In the genomic region with DNA sequence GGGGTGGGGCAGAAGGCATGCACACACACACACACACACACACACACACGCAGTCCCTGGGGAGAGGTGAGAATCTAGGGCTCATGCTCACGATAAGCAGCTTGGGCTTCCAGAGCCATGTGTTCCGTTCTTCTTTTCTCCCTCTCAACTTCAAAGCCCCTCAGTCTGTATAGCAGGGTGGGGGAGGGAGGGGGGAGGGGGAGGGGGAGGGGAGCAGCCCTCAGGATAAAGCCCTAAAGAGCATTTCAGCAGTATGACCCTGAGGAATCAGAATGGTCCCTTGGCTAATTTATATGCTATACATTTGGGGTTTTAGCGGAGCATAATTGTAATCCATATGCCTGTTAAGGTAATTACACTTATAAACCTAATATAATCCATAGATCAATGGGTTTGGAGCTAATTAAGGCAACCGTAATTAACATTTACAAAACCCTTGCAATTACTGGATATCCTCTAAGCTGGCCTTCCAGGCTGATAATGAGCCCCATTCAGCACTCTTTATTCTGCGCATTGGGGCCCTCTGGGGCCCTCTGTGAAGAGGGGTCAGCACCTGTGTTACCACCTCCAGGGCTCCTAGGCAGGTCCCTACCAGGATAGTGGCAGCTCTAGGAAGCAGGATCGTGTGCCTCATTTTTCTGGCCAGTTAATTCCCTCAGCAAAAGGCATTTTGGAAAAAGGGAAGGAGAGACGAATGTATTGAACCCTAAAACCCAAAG, we compare ENCODE assay signal across 28 mouse cellular contexts. TPM values are rescaled to one million over a fixed set of nuclear protein-coding genes. Genes with fewer than 3 reads are reported as not detected.
A peak's percentile ranks its signal among the peaks of the same experiment; 100 is the strongest.
DNase-seq lines count a peak whose midpoint lies in the region; ATAC-seq and TF ChIP-seq lines count a peak whose summit lies in the region.
"Had no signal": no experiment of that assay in that cellular context is flagged by ENCODE, and none has a peak within 500 bp of the region (broad histone marks: within the 10 kb centered on the region; RNA-seq: fewer than 3 reads in every experiment).

No protein-coding gene starts in this region.

- no peak overlapping the region for H3K4me2 ChIP-seq in midbrain, postnatal 0 days (ENCODE audit: low read depth, low read length, poor library complexity, severe bottlenecking)
- no peak overlapping the region for H3K4me2 ChIP-seq in embryonic facial prominence, embryonic 11.5 days (ENCODE audit: low read depth, low read length)
- H3K4me2 ChIP-seq in forebrain, embryonic 15.5 days (replicated peaks) = no peak overlapping the region
- no peak overlapping the region for H3K4me2 ChIP-seq in liver, embryonic 12.5 days
- H3K4me2 ChIP-seq: heart, embryonic 12.5 days; kidney, embryonic 15.5 days had no signal

- 0 out of 2 replicates have a peak overlapping the region, but pooled peaks have one; percentile 3 for H3K27ac ChIP-seq in midbrain, embryonic 10.5 days (replicated peaks)
- H3K27ac ChIP-seq in midbrain, postnatal 0 days (ENCODE audit: low read depth, low read length) = no peak overlapping the region
- no peak overlapping the region for H3K27ac ChIP-seq in embryonic facial prominence, embryonic 11.5 days (replicated peaks; ENCODE audit: low read depth, low read length)
- no peak overlapping the region for H3K27ac ChIP-seq in forebrain, embryonic 15.5 days (replicated peaks)
- H3K27ac ChIP-seq in liver, embryonic 12.5 days = no peak overlapping the region
- H3K27ac ChIP-seq: hindbrain, embryonic 10.5 days; kidney, embryonic 15.5 days; macrophage had no signal

- ATAC-seq in midbrain, postnatal 0 days (ENCODE audit: low FRiP score) = no peak
- ATAC-seq in embryonic facial prominence, embryonic 11.5 days (replicated peaks; ENCODE audit: insufficient number of reproducible peaks, low FRiP score, low TSS enrichment, low read depth) = no peak
- 0 out of 2 replicates have a peak, but pooled peaks have one; percentile 26 for ATAC-seq in forebrain, embryonic 15.5 days (replicated peaks)
- no peak for ATAC-seq in liver, embryonic 12.5 days
- ATAC-seq: Patski had no signal

- no peak overlapping the region for H3K4me3 ChIP-seq in midbrain, embryonic 10.5 days
- H3K4me3 ChIP-seq in midbrain, postnatal 0 days (ENCODE audit: low read depth, low read length) = no peak overlapping the region
- H3K4me3 ChIP-seq in embryonic facial prominence, embryonic 11.5 days (ENCODE audit: low read depth, low read length) = no peak overlapping the region
- no peak overlapping the region for H3K4me3 ChIP-seq in forebrain, embryonic 15.5 days
- H3K4me3 ChIP-seq in liver, embryonic 12.5 days = no peak overlapping the region
- H3K4me3 ChIP-seq: heart, embryonic 12.5 days; hindbrain, embryonic 10.5 days; kidney, embryonic 15.5 days had no signal

- H3K27me3 ChIP-seq in midbrain, embryonic 10.5 days (ENCODE audit: low read depth, poor library complexity, severe bottlenecking) = 0 out of 2 replicates have a peak, but pooled peaks cover 4% of the 10 kb centered on the region
- H3K27me3 ChIP-seq in midbrain, postnatal 0 days (ENCODE audit: insufficient read depth, low read length) = no peaks in the 10 kb centered on the region
- no peaks in the 10 kb centered on the region for H3K27me3 ChIP-seq in embryonic facial prominence, embryonic 11.5 days (ENCODE audit: control insufficient read depth, insufficient read depth, low read length)
- no peaks in the 10 kb centered on the region for H3K27me3 ChIP-seq in forebrain, embryonic 15.5 days
- H3K27me3 ChIP-seq in liver, embryonic 12.5 days (replicated peaks) = 0 out of 2 replicates have a peak, but pooled peaks cover 8% of the 10 kb centered on the region
- H3K27me3 ChIP-seq: CH12.LX; heart, embryonic 12.5 days; kidney, embryonic 15.5 days; Patski had no signal

- TF ChIP-seq CTCF in midbrain, postnatal 0 days (IDR thresholded peaks at IDR 0.05) = no peak

- peaks cover 27% of the 10 kb centered on the region for H3K4me1 ChIP-seq in midbrain, embryonic 10.5 days
- no peaks in the 10 kb centered on the region; the same call in 1 of the 2 replicates for H3K4me1 ChIP-seq in midbrain, postnatal 0 days (ENCODE audit: insufficient read depth, low read length)
- H3K4me1 ChIP-seq in embryonic facial prominence, embryonic 11.5 days (ENCODE audit: control insufficient read depth, insufficient read depth, low read length) = no peaks in the 10 kb centered on the region
- H3K4me1 ChIP-seq in forebrain, embryonic 15.5 days = peaks cover 5% of the 10 kb centered on the region
- H3K4me1 ChIP-seq in liver, embryonic 12.5 days = peaks cover 7% of the 10 kb centered on the region

- 35% methylated on average over 8 of the region's 8 CpGs for WGBS in midbrain, embryonic 10.5 days
- 42% methylated on average over 8 of the region's 8 CpGs for WGBS in midbrain, postnatal 0 days
- 35% methylated on average over 7 of the region's 8 CpGs for WGBS in embryonic facial prominence, embryonic 11.5 days
- WGBS in forebrain, embryonic 15.5 days = 10% methylated on average over 8 of the region's 8 CpGs
- 51% methylated on average over 8 of the region's 8 CpGs for WGBS in liver, embryonic 12.5 days (ENCODE audit: insufficient replicate concordance)

- H3K9me3 ChIP-seq in midbrain, embryonic 10.5 days (replicated peaks) = no peaks in the 10 kb centered on the region
- H3K9me3 ChIP-seq in midbrain, postnatal 0 days (ENCODE audit: low read length) = no peaks in the 10 kb centered on the region
- H3K9me3 ChIP-seq in embryonic facial prominence, embryonic 11.5 days (replicated peaks; ENCODE audit: control insufficient read depth, low read length) = no peaks in the 10 kb centered on the region
- no peaks in the 10 kb centered on the region for H3K9me3 ChIP-seq in forebrain, embryonic 15.5 days
- H3K9me3 ChIP-seq in liver, embryonic 12.5 days (replicated peaks) = no peaks in the 10 kb centered on the region
- H3K9me3 ChIP-seq: G1E; heart, embryonic 12.5 days; hindbrain, embryonic 10.5 days; kidney, embryonic 15.5 days had no signal

- H3K9ac ChIP-seq in midbrain, postnatal 0 days (replicated peaks; ENCODE audit: low read length, poor library complexity, severe bottlenecking) = no peak overlapping the region
- H3K9ac ChIP-seq in embryonic facial prominence, embryonic 11.5 days (replicated peaks; ENCODE audit: low read length) = no peak overlapping the region
- H3K9ac ChIP-seq in forebrain, embryonic 15.5 days (replicated peaks) = no peak overlapping the region
- no peak overlapping the region for H3K9ac ChIP-seq in liver, embryonic 12.5 days
- H3K9ac ChIP-seq: heart, embryonic 12.5 days; kidney, embryonic 15.5 days had no signal

- no peaks in the 10 kb centered on the region for H3K36me3 ChIP-seq in midbrain, embryonic 10.5 days
- no peaks in the 10 kb centered on the region for H3K36me3 ChIP-seq in midbrain, postnatal 0 days (ENCODE audit: insufficient read depth, low read length)
- no peaks in the 10 kb centered on the region for H3K36me3 ChIP-seq in embryonic facial prominence, embryonic 11.5 days (replicated peaks; ENCODE audit: control insufficient read depth, insufficient read depth, low read depth, low read length)
- no peaks in the 10 kb centered on the region for H3K36me3 ChIP-seq in forebrain, embryonic 15.5 days
- no peaks in the 10 kb centered on the region for H3K36me3 ChIP-seq in liver, embryonic 12.5 days
- H3K36me3 ChIP-seq: G1E; heart, embryonic 12.5 days; hindbrain, embryonic 10.5 days; kidney, embryonic 15.5 days had no signal

- DNase-seq in midbrain, embryonic 10.5 days (ENCODE audit: low spot score) = no peak
- no peak for DNase-seq in midbrain, postnatal 0 days (ENCODE audit: low spot score)
- DNase-seq in embryonic facial prominence, embryonic 11.5 days (ENCODE audit: low spot score) = peak; percentile 29
- peak; percentile 75 for DNase-seq in retina, postnatal 1 day
- DNase-seq in left cerebral cortex, adult 18-20 months (ENCODE audit: low spot score in 2 of 2) = no peak
- DNase-seq: B cell, adult 2 months; cerebellum, adult 11-12 months; cerebellum, postnatal 10 days; gastrocnemius, postnatal 14 days; heart, adult 18-20 months; heart, postnatal 10 days; kidney, adult 11 months; kidney, postnatal 4 days; layer of hippocampus, adult 9-11 months; left cerebral cortex, postnatal 4 days; liver; right cerebral cortex, adult 18-20 months; thymus, adult 18-20 months; thymus, postnatal 36 days had no signal

RNA-seq across cellular contexts. Expression of gene Lhpp, which starts 55.4 kb away (rescaled TPM):
- polyA plus RNA-seq in midbrain, embryonic 10.5 days (2016; fragmentation: Nextera tagmentation; extraction: Ambion mirVana) = 20.5 and 20.7 TPM in 2 replicates
- total RNA-seq in midbrain, postnatal 0 days (2014; rRNA removed) = 36.2 and 49.8 TPM in 2 replicates
- polyA plus RNA-seq in midbrain, postnatal 0 days (2015; fragmentation: Nextera tagmentation; extraction: Ambion mirVana) = 59.2 and 65.1 TPM in 2 replicates
- polyA plus RNA-seq in embryonic facial prominence, embryonic 11.5 days (2014; fragmentation: Nextera tagmentation; extraction: Ambion mirVana) = 15.5 and 16.3 TPM in 2 replicates
- polyA plus RNA-seq in forebrain, embryonic 15.5 days (2015; fragmentation: Nextera tagmentation; extraction: Ambion mirVana) = 23.1 and 25.7 TPM in 2 replicates
- 10 to 100 TPM; 15.0 to 16.4 TPM for total RNA-seq in left cerebral cortex, adult 18-20 months (2021)
- polyA plus RNA-seq in liver, embryonic 12.5 days (2016; fragmentation: Nextera tagmentation; extraction: Ambion mirVana) = 8.9 and 9.2 TPM in 2 replicates

Comparison
In these comparisons a context has a peak if more than half of its experiments do, and no peak if none do; other contexts are left out.
1. DNase-seq: peak in embryonic facial prominence, embryonic 11.5 days (single experiment) and retina, postnatal 1 day (single experiment); none in midbrain, embryonic 10.5 days (single experiment), midbrain, postnatal 0 days (single experiment) and left cerebral cortex, adult 18-20 months (0 of 2).